Mouse (Mus musculus) testis, postnatal 10 days (tissue): ENCODE results near the gene Omd.
"Not testable (repeated sequence)": the region's sequence is repeated elsewhere in the genome, so short reads cannot be mapped to it uniquely, and the experiment has no call there.

Source experiments
- DNase-seq: peaks from one replicate; pipeline ENCODE4 v3.0.0; 2021; ENCODE audit warnings: low spot score

The Omd gene

DNA sequence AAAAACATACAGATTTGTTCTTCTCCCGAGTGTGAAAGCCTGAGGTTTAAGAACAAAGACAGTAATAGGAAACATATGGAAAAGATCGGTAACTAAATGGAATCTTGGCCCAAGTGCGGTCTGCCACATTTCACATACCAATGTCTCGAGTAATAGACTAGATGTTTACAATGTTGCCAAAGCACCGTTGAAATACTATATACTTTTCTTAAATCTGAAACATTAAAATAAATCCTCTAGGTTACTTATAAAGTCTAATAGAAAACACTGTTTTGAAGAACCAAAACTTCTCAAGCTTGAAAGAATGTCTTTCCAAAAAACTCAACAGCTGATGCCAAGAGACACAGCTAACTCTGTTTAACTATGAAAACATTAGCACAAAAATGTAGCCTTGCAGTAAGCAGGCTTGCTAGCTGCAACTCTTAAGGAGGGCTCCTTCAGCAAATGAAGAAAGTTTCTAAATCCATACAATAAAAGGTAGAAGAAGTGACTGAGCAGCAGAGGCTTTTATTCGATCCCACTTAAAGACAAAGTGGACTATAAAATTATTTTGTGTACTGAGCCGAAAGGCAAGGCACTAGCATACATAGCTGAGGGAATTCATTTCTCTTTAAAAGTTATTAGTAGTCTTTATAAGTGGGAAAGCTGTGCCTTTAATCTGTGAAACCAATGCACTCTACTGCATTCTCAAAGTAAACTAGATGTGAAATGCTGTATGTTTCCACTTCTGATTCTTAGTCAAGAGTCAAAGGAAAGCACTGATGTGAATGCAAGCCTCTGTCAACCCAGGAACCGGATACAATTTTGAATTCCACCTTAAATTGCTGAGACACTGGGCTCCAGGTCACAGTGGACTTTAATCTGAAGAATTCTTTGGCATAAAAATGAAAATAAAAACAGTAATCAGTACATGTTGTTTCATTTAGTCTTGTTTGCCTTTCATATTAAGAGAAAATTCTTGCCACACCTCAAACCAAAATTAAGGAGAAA is at the start of gene Omd:
TSS of gene Omd (plus strand) at position 922 of the 990 bp plus-strand sequence.
- DNase-seq = no peak

GRCm38 (mm10) chr13:49536946-49537345 is 45.3 kb upstream of the Omd start:
- no peak for DNase-seq

- no peak for DNase-seq
These were observed 43.6 kb upstream of the Omd start for GRCm38 (mm10) chr13:49538693-49539092.

DNA sequence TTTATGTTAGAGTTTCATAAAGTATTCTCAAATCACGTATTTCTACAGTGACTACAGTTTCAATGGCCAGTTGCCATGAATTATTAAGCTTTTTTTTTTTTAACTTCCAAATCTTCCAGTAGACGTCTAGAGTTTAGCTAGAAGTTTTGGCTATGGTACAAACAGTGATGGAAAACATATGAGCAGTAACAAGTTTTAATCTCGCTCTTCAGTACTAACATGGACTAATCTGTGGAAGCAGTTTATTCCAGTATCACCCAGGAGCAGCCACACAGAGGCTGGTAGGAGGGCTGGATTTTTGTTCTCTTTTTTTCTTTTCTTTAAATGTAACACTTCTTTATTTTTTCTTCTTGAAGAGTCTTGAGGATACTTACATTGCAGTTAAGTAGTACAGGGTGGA is 38.0 kb upstream of the Omd start, which contains the start of gene Aspn:
TSS of gene Aspn (plus strand) at position 165 of the 400 bp plus-strand sequence.
- no peak for DNase-seq

- DNase-seq = no peak
These were observed 36.6 kb upstream of the Omd start for GRCm38 (mm10) chr13:49545646-49546045.

DNA sequence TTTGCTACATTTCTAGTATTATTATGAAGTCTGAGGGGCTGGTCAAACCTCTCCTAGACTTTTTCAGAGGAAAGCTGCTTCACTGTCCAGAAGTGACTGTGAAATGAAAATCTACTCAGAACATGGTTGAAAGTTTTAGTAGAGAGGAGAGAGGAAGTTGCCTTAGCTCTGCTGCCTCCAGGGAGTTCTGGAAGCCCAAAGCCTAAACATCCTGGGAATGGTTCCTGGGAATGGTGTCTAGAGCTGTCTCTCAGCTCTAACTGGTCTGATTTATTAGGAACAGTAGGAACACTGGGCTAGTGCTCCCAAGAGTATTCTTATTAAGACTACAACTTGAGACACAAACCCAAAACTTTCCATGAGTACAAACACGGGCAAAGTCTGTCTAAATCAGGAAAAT is 35.7 kb upstream of the Omd start:
- DNase-seq = no peak

GRCm38 (mm10) chr13:49547563-49548150 is 34.6 kb upstream of the Omd start:
- no peak for DNase-seq

DNA sequence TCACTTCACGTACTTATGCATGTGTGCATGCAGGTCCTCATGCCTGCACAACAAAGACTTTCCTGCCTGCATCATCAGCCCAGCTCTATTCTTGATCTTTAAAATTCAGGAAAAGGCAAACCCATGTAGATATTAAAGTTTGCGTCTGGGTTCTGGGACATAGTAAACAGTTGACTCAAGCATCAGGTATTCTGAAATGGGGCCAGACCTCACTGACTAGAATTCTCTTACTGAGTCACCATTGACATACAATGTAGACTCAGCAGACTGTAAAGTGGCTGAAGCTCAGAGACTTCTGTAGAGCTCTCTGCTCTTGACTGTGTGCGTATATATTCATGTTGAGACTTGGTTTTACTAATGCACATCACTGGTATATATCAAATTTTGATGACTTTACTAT is 32.6 kb upstream of the Omd start:
- DNase-seq = no peak

DNA sequence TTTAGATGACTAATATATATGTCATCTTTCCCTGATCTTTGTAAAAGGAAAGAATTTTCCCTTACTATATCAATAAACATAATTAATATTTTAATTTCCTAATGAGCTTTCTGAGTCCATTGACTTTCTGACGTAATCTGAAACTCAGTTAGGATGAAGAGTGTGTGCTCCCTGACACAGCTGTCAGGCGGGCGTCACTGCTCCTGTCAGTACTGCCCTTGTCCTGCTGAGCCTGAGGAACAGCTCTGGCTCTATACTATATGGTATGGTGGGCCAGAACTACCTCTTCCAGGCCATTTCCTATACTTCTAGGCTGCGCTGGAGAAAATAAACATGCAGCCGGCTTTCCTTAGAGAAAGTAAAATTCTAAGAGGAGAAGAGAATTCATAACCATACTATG is 27.7 kb upstream of the Omd start:
- DNase-seq = no peak

- DNase-seq = no peak
These were observed 26.1 kb upstream of the Omd start for GRCm38 (mm10) chr13:49556203-49556602.

DNA sequence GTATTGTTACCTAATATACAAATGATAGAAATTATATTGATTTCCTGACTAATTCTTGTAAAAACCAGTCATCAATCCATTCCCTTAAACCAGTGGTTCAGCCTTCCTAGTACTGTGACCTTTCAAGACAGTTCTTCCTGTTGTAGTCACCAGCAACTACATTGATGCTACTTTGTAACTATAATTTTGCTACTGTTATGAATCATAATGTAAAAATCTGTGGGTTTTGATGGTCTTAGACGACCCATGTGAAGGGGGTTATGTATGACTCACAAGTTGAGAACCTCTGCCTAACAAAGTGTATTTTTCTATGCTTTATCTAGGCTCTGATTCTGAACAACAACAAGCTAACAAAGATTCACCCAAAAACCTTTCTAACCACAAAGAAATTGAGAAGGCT is 25.3 kb upstream of the Omd start:
- DNase-seq = no peak

GRCm38 (mm10) chr13:49559185-49559584 is 23.1 kb upstream of the Omd start:
- DNase-seq = peak; percentile 72

DNA sequence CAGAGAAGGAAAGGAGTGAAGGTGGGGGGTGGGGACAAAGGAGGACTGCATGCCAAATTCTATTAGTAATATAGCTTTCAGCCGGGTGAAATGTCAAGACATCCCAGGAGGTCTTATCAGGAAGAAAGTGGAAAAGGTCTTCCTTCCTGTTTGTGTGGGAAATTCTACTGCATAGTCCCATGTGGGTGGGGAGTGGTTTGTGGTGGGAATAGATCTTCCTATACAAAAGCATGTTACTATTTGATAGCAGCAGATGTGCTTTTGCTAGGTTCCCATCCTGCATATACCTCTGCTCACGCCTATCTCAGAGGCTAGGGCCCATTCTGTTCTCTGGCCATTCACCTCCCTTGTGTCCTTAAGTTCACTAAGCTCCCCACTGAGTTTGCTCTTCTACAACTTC is 21.4 kb upstream of the Omd start:
- no peak for DNase-seq

DNA sequence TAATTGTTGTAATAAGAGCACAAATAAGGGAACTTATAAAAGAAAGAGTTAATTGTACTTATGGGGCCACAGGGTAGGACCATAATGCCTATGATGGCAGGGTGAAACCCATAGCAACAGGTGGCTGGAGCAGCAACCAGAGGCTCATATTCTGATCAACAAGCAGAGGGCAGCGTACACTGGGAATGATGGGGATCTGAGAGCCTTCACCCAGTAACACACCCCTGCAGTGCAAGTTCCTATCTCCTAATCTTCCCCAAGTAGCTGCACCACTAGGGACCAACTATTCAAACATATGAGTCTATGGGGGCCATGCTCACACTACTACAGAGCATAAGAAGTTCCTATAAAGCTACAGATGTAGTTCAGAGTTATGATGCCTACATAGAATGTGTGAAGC is 17.9 kb upstream of the Omd start:
- DNase-seq = no peak

- no peak for DNase-seq
These were observed 11.9 kb upstream of the Omd start for GRCm38 (mm10) chr13:49570371-49570770.

GRCm38 (mm10) chr13:49571418-49571817 is 10.8 kb upstream of the Omd start:
- DNase-seq = no peak

GRCm38 (mm10) chr13:49583859-49584258 is 1.6 kb downstream of the Omd start:
- DNase-seq = no peak

- peak; percentile 70 for DNase-seq
These were observed 2.2 kb downstream of the Omd start for GRCm38 (mm10) chr13:49584307-49585005.

- no peak for DNase-seq
These were observed 3.8 kb downstream of the Omd start for GRCm38 (mm10) chr13:49586062-49586461.

DNA sequence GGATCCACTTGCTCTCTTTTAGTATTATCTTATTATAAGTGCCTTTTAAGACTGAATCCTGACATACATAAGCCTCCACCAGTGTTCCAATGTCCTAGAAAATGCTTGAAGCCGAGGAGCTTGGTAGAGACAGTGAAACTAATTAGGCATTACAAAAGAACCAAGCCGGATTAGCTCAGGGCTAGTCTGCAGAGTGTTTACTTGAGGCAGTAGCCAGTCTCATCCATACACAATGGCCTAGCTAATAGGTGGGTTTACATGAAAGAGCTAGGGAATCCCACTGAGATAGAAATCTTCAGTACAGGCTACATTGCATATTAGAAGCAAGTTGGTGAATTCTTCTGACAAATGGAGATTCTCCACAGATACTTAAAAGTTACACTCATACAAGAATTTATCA is 20.3 kb downstream of the Omd start:
- DNase-seq = not testable (repeated sequence)

GRCm38 (mm10) chr13:49603603-49604002 is 21.3 kb downstream of the Omd start:
- DNase-seq = no peak

- DNase-seq = no peak
These were observed 25.5 kb downstream of the Omd start, which contains the start of gene Ogn for GRCm38 (mm10) chr13:49607714-49608113. Ogn (plus strand) TSS chr13:49608046.
